Mouse (Mus musculus): ENCODE measurements around the gene Cog5.
A peak's percentile ranks its signal among the peaks of the same experiment; 100 is the strongest.

The Cog5 gene

GRCm38 (mm10) chr12:31947476-31947875 is 292.8 kb downstream of the Cog5 start:
- DNase-seq = peak in 1 of 2 experiments; percentile 38

GRCm38 (mm10) chr12:31948101-31949000 is 293.7 kb downstream of the Cog5 start:
- DNase-seq = no peak

GRCm38 (mm10) chr12:31949193-31949741 is 294.6 kb downstream of the Cog5 start:
- DNase-seq = peak; percentile 88 to 94

- peak; percentile 99 to 100 for DNase-seq
These were observed 295.3 kb downstream of the Cog5 start, which contains the start of gene Hbp1 for GRCm38 (mm10) chr12:31949759-31950658. Gene Hbp1 (minus strand): TSS chr12:31950535.

- no peak for DNase-seq
These were observed 296.0 kb downstream of the Cog5 start for GRCm38 (mm10) chr12:31950659-31951031.

- no peak for DNase-seq
These were observed 301.2 kb downstream of the Cog5 start for GRCm38 (mm10) chr12:31955843-31956242.

GRCm38 (mm10) chr12:31964074-31964473 is 309.4 kb downstream of the Cog5 start:
- DNase-seq = no peak

- DNase-seq = no peak
These were observed 311.0 kb downstream of the Cog5 start for GRCm38 (mm10) chr12:31965517-31966212.

GRCm38 (mm10) chr12:31966405-31966804 is 311.7 kb downstream of the Cog5 start:
- DNase-seq = no peak

- DNase-seq = peak; percentile 34 to 43
These were observed 312.9 kb downstream of the Cog5 start for GRCm38 (mm10) chr12:31967536-31967935.

- no peak for DNase-seq
These were observed 314.4 kb downstream of the Cog5 start for GRCm38 (mm10) chr12:31969111-31969510.

GRCm38 (mm10) chr12:31971547-31971946 is 316.9 kb downstream of the Cog5 start:
- no peak for DNase-seq

- peak; percentile 47 to 67 for DNase-seq
These were observed 319.0 kb downstream of the Cog5 start for GRCm38 (mm10) chr12:31973473-31974172.

- DNase-seq = peak; percentile 38 to 49
These were observed 321.9 kb downstream of the Cog5 start for GRCm38 (mm10) chr12:31976544-31976943.

GRCm38 (mm10) chr12:31977613-31978195 is 323.0 kb downstream of the Cog5 start:
- DNase-seq = no peak

- DNase-seq = peak; percentile 81 to 85
These were observed 328.6 kb downstream of the Cog5 start for GRCm38 (mm10) chr12:31983238-31983637.

GRCm38 (mm10) chr12:31983769-31984168 is 329.1 kb downstream of the Cog5 start:
- no peak for DNase-seq

- DNase-seq = no peak
These were observed 329.5 kb downstream of the Cog5 start for GRCm38 (mm10) chr12:31984206-31984605.

GRCm38 (mm10) chr12:31984664-31985063 is 330.0 kb downstream of the Cog5 start:
- DNase-seq = no peak

- DNase-seq = no peak
These were observed 331.1 kb downstream of the Cog5 start for GRCm38 (mm10) chr12:31985738-31986137.

GRCm38 (mm10) chr12:31986463-31986862 is 331.8 kb downstream of the Cog5 start:
- no peak for DNase-seq

Data from cerebellum, postnatal 25 days (tissue).